Mouse (Mus musculus) limb, embryonic 12.5 days (tissue): ENCODE data around the gene Dnaic1. TPM values are rescaled to one million over a fixed set of nuclear protein-coding genes. Genes with fewer than 3 reads are reported as not detected.

Experiments
- ATAC-seq: fragments of 200-750 bp; cut with Nextera tagmentation; 2 replicates; pipeline ENCODE4 v1.8.0; 2017; ENCODE audit warnings: low read depth, moderate TSS enrichment; ENCODE audit not compliant: insufficient number of reproducible peaks, insufficient read depth, low FRiP score, low TSS enrichment
- H3K27ac ChIP-seq: fragments of 300-500 bp; sonication (generic); 2 replicates; pipeline ENCODE4 v1.5.1; 2016; ENCODE audit warnings: mild to moderate bottlenecking, moderate library complexity
- H3K27me3 ChIP-seq: fragments of 300-500 bp; sonication (generic); 2 replicates; pipeline ENCODE4 v1.6.1; 2016; ENCODE audit warnings: mild to moderate bottlenecking, moderate library complexity
- H3K36me3 ChIP-seq: fragments of 300-500 bp; sonication (generic); 2 replicates; pipeline ENCODE4 v1.6.1; 2016; ENCODE audit warnings: mild to moderate bottlenecking, moderate library complexity
- H3K4me1 ChIP-seq: fragments of 300-500 bp; sonication (generic); replicated peaks from 2 replicates; pipeline ENCODE4 v1.6.1; 2016
- H3K4me2 ChIP-seq: fragments of 300-500 bp; sonication (generic); 2 replicates; pipeline ENCODE4 v1.6.1; 2016; ENCODE audit warnings: mild to moderate bottlenecking, moderate library complexity
- H3K4me3 ChIP-seq: fragments of 300-500 bp; sonication (generic); replicated peaks from 2 replicates; pipeline ENCODE4 v1.5.1; 2016; ENCODE audit warnings: mild to moderate bottlenecking
- H3K9ac ChIP-seq: fragments of 300-500 bp; sonication (generic); replicated peaks from 2 replicates; pipeline ENCODE4 v1.6.1; 2016; ENCODE audit warnings: mild to moderate bottlenecking, moderate library complexity
- H3K9me3 ChIP-seq: fragments of 300-500 bp; sonication (generic); 2 replicates; pipeline ENCODE4 v1.6.1; 2016; ENCODE audit warnings: mild to moderate bottlenecking, moderate library complexity
- WGBS: fragments of 180-500 bp; shearing (Covaris S2); methylation state at CpG from one replicate; pipeline ENCODE4 v1.1.7; 2016; 5-methylcytosine and 5-hydroxymethylcytosine counted together
- polyA plus RNA-seq: library from polyadenylated mRNA; unstranded; fragments of >200 nt; fragmentation: Nextera tagmentation; extraction: Ambion mirVana; gene quantifications from 2 replicates; pipeline ENCODE4 v1.2.1, GENCODE M21; 2016

Gene Dnaic1
- polyA plus RNA-seq, 1 experiment from 2014 or later, result 0.48 TPM

DNA sequence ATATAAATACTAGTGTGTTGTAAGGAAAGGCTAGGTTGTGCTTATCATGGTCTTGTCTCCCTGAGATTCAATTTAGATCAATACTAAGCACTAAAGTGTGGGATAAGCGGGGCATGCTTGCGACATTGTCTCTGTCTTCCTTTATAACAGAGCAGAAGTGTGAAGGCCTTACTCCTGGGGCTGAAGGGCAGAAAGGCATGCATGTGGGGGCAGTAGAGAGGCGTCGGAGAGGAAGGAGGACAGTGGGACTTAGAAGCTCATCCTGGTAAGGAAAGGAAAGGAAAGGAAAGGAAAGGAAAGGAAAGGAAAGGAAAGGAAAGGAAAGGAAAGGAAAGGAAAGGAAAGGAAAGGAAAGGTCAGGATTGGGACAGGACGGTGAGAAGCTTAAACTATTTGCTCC is 1.9 kb downstream of the Dnaic1 start:
- H3K36me3 ChIP-seq, result no peaks in the 10 kb centered on the region
- no peak overlapping the region for H3K4me3 ChIP-seq
- H3K4me1 ChIP-seq, result peaks cover 18% of the 10 kb centered on the region
- no peak overlapping the region for H3K9ac ChIP-seq
- ATAC-seq, result no peak
- H3K27me3 ChIP-seq, result peaks cover 51% of the 10 kb centered on the region
- no peaks in the 10 kb centered on the region for H3K9me3 ChIP-seq
- H3K27ac ChIP-seq, result no peak overlapping the region
- no peak overlapping the region for H3K4me2 ChIP-seq
- WGBS, result 24% methylated on average over 5 of the region's 5 CpGs

GRCm38 (mm10) chr4:41573492-41573891 is 3.9 kb downstream of the Dnaic1 start:
- no peak for ATAC-seq

DNA sequence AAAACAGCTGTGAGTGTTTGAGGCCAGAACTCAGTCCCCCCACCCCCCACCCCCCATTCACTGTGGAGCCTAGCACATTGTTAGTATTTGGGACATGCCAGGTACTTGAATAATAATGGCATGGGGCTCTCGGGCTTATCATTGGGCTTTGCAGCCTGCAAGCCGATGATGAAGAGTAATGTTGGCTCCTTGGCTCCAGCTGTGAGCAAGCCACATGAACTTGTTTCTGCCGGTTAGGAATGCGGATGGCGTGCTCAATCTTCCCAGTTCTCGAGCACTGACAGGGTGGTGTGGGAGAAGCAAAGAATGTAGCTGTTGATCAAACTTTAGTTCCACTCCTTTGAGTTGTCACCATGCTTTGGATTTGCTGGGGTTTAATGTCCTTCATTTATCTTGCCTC is 6.3 kb downstream of the Dnaic1 start:
- no peaks in the 10 kb centered on the region for H3K36me3 ChIP-seq
- H3K27me3 ChIP-seq, result peaks cover 24% of the 10 kb centered on the region
- no peak overlapping the region for H3K4me2 ChIP-seq
- H3K4me1 ChIP-seq, result no peaks in the 10 kb centered on the region
- H3K4me3 ChIP-seq, result no peak overlapping the region
- no peak overlapping the region for H3K27ac ChIP-seq
- no peaks in the 10 kb centered on the region for H3K9me3 ChIP-seq
- no peak for ATAC-seq
- WGBS, result 37% methylated on average over 6 of the region's 6 CpGs
- no peak overlapping the region for H3K9ac ChIP-seq

More at GRCm38 (mm10) chr4:41573492-41573891, 3.9 kb downstream of the Dnaic1 start:
- Histone ChIP-seq H3K4me1 (peaks cover 12% of the 10 kb centered on the region), H3K9ac (no peak overlapping the region), H3K36me3 (no peaks in the 10 kb centered on the region), H3K4me2 (no peak overlapping the region), H3K27me3 (peaks cover 34% of the 10 kb centered on the region), H3K4me3 (no peak overlapping the region), H3K27ac (no peak overlapping the region), H3K9me3 (no peaks in the 10 kb centered on the region)
- WGBS, result 62% methylated on average over 4 of the region's 4 CpGs

DNA sequence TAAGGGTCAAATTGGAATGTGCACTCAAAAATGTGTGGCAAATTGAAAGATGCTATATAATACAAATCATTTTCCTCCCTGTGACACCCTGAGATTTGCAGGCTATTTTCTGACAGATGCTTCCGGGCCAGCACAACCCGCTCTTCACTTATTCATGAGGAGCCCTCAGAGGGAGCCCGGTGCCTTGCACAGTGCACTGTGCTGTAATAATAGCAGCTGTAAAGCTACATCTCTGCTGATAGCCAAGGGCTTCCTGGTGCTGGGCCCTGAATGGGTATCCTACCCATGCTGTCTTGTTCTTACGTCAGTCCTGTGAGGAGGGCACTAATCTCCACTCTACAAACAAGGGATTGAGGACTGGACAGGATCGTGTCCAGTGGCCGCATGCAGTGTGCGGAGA is 13.8 kb downstream of the Dnaic1 start:
- peaks cover 8% of the 10 kb centered on the region; the same call in 1 of the 2 replicates for H3K27me3 ChIP-seq
- H3K27ac ChIP-seq, result no peak overlapping the region
- WGBS, result 92% methylated on average over 7 of the region's 7 CpGs
- no peak overlapping the region for H3K4me2 ChIP-seq
- no peaks in the 10 kb centered on the region for H3K36me3 ChIP-seq
- no peak for ATAC-seq
- no peaks in the 10 kb centered on the region for H3K4me1 ChIP-seq
- H3K9me3 ChIP-seq, result no peaks in the 10 kb centered on the region
- no peak overlapping the region for H3K4me3 ChIP-seq
- H3K9ac ChIP-seq, result no peak overlapping the region

GRCm38 (mm10) chr4:41602818-41603217 is 33.2 kb downstream of the Dnaic1 start:
- Histone ChIP-seq H3K4me3 (no peak overlapping the region), H3K9ac (no peak overlapping the region), H3K4me2 (no peak overlapping the region), H3K9me3 (no peaks in the 10 kb centered on the region), H3K27ac (no peak overlapping the region), H3K27me3 (peaks cover 47% of the 10 kb centered on the region), H3K4me1 (no peaks in the 10 kb centered on the region), H3K36me3 (no peaks in the 10 kb centered on the region)
- WGBS, result 64% methylated on average over 4 of the region's 4 CpGs
- ATAC-seq, result no peak

DNA sequence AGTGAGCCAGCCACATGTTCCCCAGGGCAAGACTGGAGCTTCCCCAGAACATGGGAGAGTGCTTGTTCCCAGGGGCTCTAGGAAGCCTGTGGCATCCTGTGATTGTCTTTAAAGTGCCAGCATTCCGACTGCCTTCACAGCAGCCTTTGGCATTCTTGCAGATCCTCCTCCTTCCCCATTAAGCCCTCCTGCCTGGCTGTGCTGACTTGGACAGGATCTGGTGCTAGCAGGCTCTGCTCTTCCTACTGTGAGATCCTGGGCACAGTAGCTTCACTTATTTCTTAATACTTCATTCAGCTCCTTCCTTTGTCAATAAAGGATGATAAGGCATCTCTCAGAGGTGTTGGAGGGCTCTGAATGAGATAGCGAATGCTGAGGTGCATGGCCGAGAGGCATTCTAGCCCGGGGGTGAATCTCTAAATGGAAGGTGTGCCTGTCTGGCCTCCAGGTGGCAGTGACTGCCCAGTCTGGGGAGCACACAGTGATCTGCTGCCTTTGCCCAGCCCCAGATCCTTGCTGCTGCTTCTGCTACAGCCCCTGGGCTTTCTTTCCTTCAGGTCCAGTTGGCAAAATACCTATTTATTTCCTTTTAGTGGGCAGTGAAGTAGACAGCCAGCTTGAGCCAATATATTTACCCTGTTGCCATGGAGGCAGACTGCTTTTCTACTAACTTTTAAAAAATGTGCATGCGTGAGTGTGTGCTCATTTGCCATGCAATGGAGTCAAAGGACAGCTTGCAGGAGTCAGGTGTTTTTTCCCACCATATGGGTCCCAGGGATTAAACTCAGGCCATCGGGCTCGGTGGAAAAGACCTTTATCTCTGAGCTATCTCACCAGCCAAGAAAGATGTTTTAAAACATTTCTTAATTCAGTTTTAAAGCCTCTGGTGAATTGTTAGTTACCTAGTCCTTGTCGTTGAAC is 35.2 kb downstream of the Dnaic1 start:
- H3K9me3 ChIP-seq, result no peaks in the 10 kb centered on the region
- no peak overlapping the region for H3K27ac ChIP-seq
- H3K36me3 ChIP-seq, result no peaks in the 10 kb centered on the region
- ATAC-seq, result no peak
- peaks cover 45% of the 10 kb centered on the region for H3K27me3 ChIP-seq
- H3K9ac ChIP-seq, result no peak overlapping the region
- H3K4me1 ChIP-seq, result no peaks in the 10 kb centered on the region
- H3K4me3 ChIP-seq, result no peak overlapping the region
- 45% methylated on average over 8 of the region's 8 CpGs for WGBS
- H3K4me2 ChIP-seq, result no peak overlapping the region

DNA sequence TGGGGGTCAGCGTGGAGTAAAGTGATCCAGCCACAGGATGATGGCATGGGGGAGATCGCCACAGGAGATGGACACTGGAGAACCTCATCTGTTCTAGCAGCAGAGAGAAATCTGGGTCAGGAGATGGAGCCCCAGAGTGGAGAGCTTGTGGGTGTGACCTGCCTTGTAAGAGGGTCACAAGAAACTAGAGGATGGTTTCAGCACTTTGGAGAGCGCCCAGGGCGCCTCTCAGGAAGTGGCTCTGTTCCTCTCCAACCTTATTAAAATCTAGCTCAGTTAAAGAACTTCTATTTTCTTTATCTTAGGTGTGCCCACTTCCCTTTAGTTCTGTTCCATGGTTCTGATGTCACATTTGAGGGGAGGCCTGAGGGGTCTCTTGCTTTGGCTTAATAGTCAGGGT is 37.2 kb downstream of the Dnaic1 start:
- Histone ChIP-seq H3K9ac (no peak overlapping the region), H3K9me3 (no peaks in the 10 kb centered on the region), H3K36me3 (no peaks in the 10 kb centered on the region), H3K4me1 (no peaks in the 10 kb centered on the region), H3K27ac (no peak overlapping the region), H3K27me3 (peaks cover 51% of the 10 kb centered on the region), H3K4me2 (no peak overlapping the region), H3K4me3 (no peak overlapping the region)
- ATAC-seq, result no peak
- WGBS, result 30% methylated on average over 4 of the region's 4 CpGs

DNA sequence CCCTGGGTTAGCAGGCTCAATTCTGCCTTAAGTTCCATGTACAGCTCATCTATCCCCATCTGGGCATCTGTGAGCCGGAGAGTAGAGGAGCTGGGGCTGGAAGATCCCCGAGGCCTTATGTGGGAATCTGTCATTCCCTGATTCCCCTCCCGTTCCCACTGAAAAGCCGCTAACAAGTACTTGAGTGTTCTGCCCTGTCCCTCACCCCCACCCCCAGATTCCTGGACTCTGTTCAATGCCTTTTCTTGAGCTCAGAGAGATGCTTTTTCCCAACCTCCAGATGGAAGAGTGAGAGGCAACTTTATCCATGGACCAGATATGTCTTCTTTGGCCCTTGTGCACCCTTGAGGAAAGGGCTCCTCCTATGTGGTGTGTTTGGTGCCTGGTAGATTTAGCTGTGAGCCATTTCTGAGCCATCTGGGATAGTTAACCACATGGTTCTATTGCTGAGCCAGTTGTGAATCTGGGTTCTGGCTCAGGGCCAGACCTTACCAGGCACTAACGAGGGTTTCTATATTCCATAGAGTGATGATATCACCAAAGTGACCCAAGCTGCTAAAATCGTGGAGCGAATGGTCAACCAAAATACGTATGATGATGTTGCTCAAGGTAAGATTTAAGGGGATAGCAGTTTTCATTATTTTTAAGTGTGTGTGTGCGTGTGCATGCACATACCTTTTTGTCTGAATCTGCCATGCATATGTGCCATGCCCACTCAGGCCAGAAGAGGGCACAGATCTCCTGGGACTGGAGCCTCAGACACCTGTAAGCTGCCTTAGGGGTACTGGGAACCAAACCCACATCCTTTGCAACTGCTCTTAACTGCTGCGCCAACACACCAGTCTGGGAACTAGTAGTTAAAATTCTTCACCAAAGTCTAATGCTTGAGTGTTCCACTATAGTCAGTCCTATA is 40.4 kb downstream of the Dnaic1 start:
- ATAC-seq, result no peak
- Histone ChIP-seq H3K36me3 (no peaks in the 10 kb centered on the region), H3K4me3 (no peak overlapping the region), H3K27ac (no peak overlapping the region), H3K9me3 (no peaks in the 10 kb centered on the region), H3K9ac (no peak overlapping the region), H3K4me2 (no peak overlapping the region), H3K4me1 (no peaks in the 10 kb centered on the region), H3K27me3 (peaks cover 54% of the 10 kb centered on the region)
- 84% methylated on average over 10 of the region's 10 CpGs for WGBS

- WGBS, result 38% methylated on average over 6 of the region's 6 CpGs
- H3K9me3 ChIP-seq, result no peaks in the 10 kb centered on the region
- no peak for ATAC-seq
- H3K4me2 ChIP-seq, result no peak overlapping the region
- H3K9ac ChIP-seq, result no peak overlapping the region
- no peak overlapping the region for H3K27ac ChIP-seq
- H3K4me1 ChIP-seq, result no peaks in the 10 kb centered on the region
- H3K27me3 ChIP-seq, result peaks cover 59% of the 10 kb centered on the region
- no peak overlapping the region for H3K4me3 ChIP-seq
- no peaks in the 10 kb centered on the region for H3K36me3 ChIP-seq
Observed at GRCm38 (mm10) chr4:41610594-41610980, 41.0 kb downstream of the Dnaic1 start.

GRCm38 (mm10) chr4:41612166-41612565 is 42.6 kb downstream of the Dnaic1 start:
- 57% methylated on average over 8 of the region's 8 CpGs for WGBS
- H3K4me3 ChIP-seq, result no peak overlapping the region
- no peak overlapping the region for H3K27ac ChIP-seq
- no peak overlapping the region for H3K9ac ChIP-seq
- H3K4me1 ChIP-seq, result no peaks in the 10 kb centered on the region
- H3K27me3 ChIP-seq, result peaks cover 74% of the 10 kb centered on the region
- ATAC-seq, result no peak
- H3K36me3 ChIP-seq, result no peaks in the 10 kb centered on the region
- H3K9me3 ChIP-seq, result no peaks in the 10 kb centered on the region
- no peak overlapping the region for H3K4me2 ChIP-seq

DNA sequence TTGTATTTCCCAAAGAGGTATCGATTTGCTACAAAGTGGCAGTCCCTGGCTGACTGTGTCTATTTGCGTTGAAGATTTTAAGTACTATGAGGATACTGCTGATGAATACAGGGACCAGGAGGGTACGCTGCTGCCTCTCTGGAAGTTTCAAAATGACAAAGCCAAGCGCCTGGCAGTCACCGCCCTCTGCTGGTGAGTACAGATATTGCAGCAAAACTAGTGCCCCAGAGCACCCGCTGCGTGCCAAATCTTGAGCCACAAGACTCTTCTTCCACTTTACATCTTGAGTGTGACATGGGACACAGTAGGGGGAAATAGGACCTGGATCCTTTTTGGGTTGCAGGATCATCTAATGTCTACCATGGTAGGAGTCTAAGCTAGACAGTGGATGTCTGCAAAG is 44.6 kb downstream of the Dnaic1 start:
- no peak overlapping the region for H3K9ac ChIP-seq
- H3K4me3 ChIP-seq, result no peak overlapping the region
- H3K4me1 ChIP-seq, result peaks cover 5% of the 10 kb centered on the region; the same call in 1 of the 2 replicates
- no peak overlapping the region for H3K4me2 ChIP-seq
- no peak overlapping the region for H3K27ac ChIP-seq
- H3K9me3 ChIP-seq, result no peaks in the 10 kb centered on the region
- 10% methylated on average over 7 of the region's 7 CpGs for WGBS
- no peak for ATAC-seq
- no peaks in the 10 kb centered on the region for H3K36me3 ChIP-seq
- H3K27me3 ChIP-seq, result peaks cover 91% of the 10 kb centered on the region
